Mouse (Mus musculus): ENCODE measurements at regions not wholly inside any gene's neighbourhood (a gene's known extent, or its start where the extent isn't known, plus 50 kb on each side); places are given as distances from the start of the nearest gene placed in this dataset.

GRCm38 (mm10) chr6:117570791-117571190 is 270.2 kb upstream of the Zfp637 start:
- DNase-seq: no peak

GRCm38 (mm10) chr6:117572006-117572405 is 269.0 kb upstream of the Zfp637 start:
- no peak for DNase-seq

GRCm38 (mm10) chr6:117573371-117573770 is 267.6 kb upstream of the Zfp637 start:
- no peak for DNase-seq

- no peak for DNase-seq
These were observed 266.8 kb upstream of the Zfp637 start for GRCm38 (mm10) chr6:117574146-117574545.

- no peak for DNase-seq
These were observed 265.9 kb upstream of the Zfp637 start for GRCm38 (mm10) chr6:117575057-117575456.

GRCm38 (mm10) chr6:117576021-117576420 is 265.0 kb upstream of the Zfp637 start:
- no peak for DNase-seq

GRCm38 (mm10) chr6:117577539-117578521 is 263.1 kb upstream of the Zfp637 start:
- no peak for DNase-seq

- no peak for DNase-seq
These were observed 260.0 kb upstream of the Zfp637 start for GRCm38 (mm10) chr6:117580951-117581350.

- no peak for DNase-seq
These were observed 257.9 kb upstream of the Zfp637 start for GRCm38 (mm10) chr6:117583121-117583520.

GRCm38 (mm10) chr6:117584563-117584962 is 256.4 kb upstream of the Zfp637 start:
- DNase-seq: no peak

- no peak for DNase-seq
These were observed 244.7 kb upstream of the Zfp637 start for GRCm38 (mm10) chr6:117596166-117596840.

- DNase-seq: no peak
These were observed 236.1 kb upstream of the Zfp637 start for GRCm38 (mm10) chr6:117604834-117605233.

GRCm38 (mm10) chr6:117605685-117606084 is 235.3 kb upstream of the Zfp637 start:
- no peak for DNase-seq

GRCm38 (mm10) chr6:117606211-117606610 is 234.8 kb upstream of the Zfp637 start:
- no peak for DNase-seq

GRCm38 (mm10) chr6:117607023-117607422 is 234.0 kb upstream of the Zfp637 start:
- no peak for DNase-seq

GRCm38 (mm10) chr6:117609476-117610404 is 231.2 kb upstream of the Zfp637 start:
- no peak for DNase-seq

- no peak for DNase-seq
These were observed 229.7 kb upstream of the Zfp637 start for GRCm38 (mm10) chr6:117611281-117611680.

GRCm38 (mm10) chr6:117611965-117612364 is 229.0 kb upstream of the Zfp637 start:
- no peak for DNase-seq

- DNase-seq: no peak
These were observed 228.6 kb upstream of the Zfp637 start for GRCm38 (mm10) chr6:117612421-117612820.

- peak in 1 of 2 experiments; percentile 12 for DNase-seq
These were observed 227.2 kb upstream of the Zfp637 start for GRCm38 (mm10) chr6:117613656-117614350.

GRCm38 (mm10) chr6:117614386-117614785 is 226.6 kb upstream of the Zfp637 start:
- no peak for DNase-seq

GRCm38 (mm10) chr6:117617168-117617567 is 223.8 kb upstream of the Zfp637 start:
- DNase-seq: no peak

All from layer of hippocampus, postnatal 36 days (tissue).